Mouse (Mus musculus) kidney, postnatal 14 days (tissue): ENCODE results near the gene Fkbpl.
A peak's percentile ranks its signal among the peaks of the same experiment; 100 is the strongest.

Source experiments
- DNase-seq: peaks from one replicate; pipeline ENCODE4 v3.0.0; 2022; ENCODE audit warnings: mixed read lengths

Fkbpl gene

GRCm38 (mm10) chr17:34627093-34627942, 17.2 kb upstream of the Fkbpl start:
- peak; percentile 95 for DNase-seq

GRCm38 (mm10) chr17:34627943-34628643, 16.5 kb upstream of the Fkbpl start, which contains the start of gene Ppt2:
Gene Ppt2 (minus strand): TSS chr17:34628510.
- DNase-seq: peak; percentile 71

- no peak for DNase-seq
Observed at GRCm38 (mm10) chr17:34628644-34628967, 16.0 kb upstream of the Fkbpl start.

- DNase-seq: no peak
Observed at GRCm38 (mm10) chr17:34629221-34629751, 15.3 kb upstream of the Fkbpl start, which contains the start of gene Prrt1. Gene Prrt1 (plus strand): TSS chr17:34629533.

GRCm38 (mm10) chr17:34629796-34630603, 14.6 kb upstream of the Fkbpl start:
- DNase-seq: no peak

GRCm38 (mm10) chr17:34630761-34631301, 13.7 kb upstream of the Fkbpl start:
- DNase-seq: no peak

GRCm38 (mm10) chr17:34631647-34632046, 12.9 kb upstream of the Fkbpl start:
- DNase-seq: no peak

GRCm38 (mm10) chr17:34632261-34632691, 12.3 kb upstream of the Fkbpl start:
- DNase-seq: peak; percentile 88

- DNase-seq: no peak
Observed at GRCm38 (mm10) chr17:34635671-34636070, 8.9 kb upstream of the Fkbpl start.

GRCm38 (mm10) chr17:34637459-34637858, 7.1 kb upstream of the Fkbpl start:
- no peak for DNase-seq

- DNase-seq: no peak
Observed at GRCm38 (mm10) chr17:34639461-34640255, 4.9 kb upstream of the Fkbpl start.

GRCm38 (mm10) chr17:34640778-34641601, 3.6 kb upstream of the Fkbpl start:
- peak; percentile 63 for DNase-seq

GRCm38 (mm10) chr17:34641945-34642344, 2.6 kb upstream of the Fkbpl start:
- no peak for DNase-seq

GRCm38 (mm10) chr17:34643379-34643778, 1.2 kb upstream of the Fkbpl start:
- no peak for DNase-seq

- DNase-seq: no peak
Observed at GRCm38 (mm10) chr17:34643944-34644343, 620 bp upstream of the Fkbpl start.

- DNase-seq: no peak
Observed at GRCm38 (mm10) chr17:34645256-34645829, 779 bp downstream of the Fkbpl start.

- DNase-seq: no peak
Observed at GRCm38 (mm10) chr17:34645831-34646511, 1.4 kb downstream of the Fkbpl start.

GRCm38 (mm10) chr17:34646906-34647787, 2.6 kb downstream of the Fkbpl start, which contains the start of gene Atf6b:
Gene Atf6b (plus strand): TSS chr17:34647146.
- DNase-seq: peak; percentile 98
